9 mouse cellular contexts compared by ENCODE assay signal in the genomic region with DNA sequence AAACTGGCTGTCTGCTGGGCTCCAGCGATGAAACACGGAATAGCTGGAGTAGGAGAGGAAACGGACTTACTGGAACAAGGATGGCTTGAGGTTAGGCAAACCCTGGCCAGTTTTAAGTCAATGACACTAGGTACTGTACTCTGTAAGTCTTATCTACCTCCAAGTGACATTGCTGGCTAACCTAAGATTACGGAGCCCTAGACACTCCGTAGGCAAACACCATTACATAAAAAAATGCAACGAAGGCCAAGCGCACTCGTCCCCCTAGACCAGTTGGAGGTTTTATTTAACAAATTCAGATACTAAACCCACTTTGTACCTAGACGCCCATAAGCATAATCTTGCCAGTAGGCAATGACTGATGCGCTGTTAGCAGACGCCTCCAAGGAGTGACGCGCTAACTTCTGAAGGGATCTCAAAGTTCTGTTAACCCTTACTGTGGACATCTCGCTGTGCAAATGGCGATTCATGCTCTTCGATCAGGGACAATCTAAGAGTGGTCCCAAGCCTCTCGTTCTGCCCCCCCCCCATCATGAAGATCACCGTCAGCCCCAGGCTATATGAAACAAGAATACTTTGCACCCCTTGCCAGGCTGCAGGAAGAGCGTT. TPM values are rescaled to one million over a fixed set of nuclear protein-coding genes. Genes with fewer than 3 reads are reported as not detected.
DNase-seq lines count a peak whose midpoint lies in the region; ATAC-seq lines count a peak whose summit lies in the region.
"Had no signal": no experiment of that assay in that cellular context is flagged by ENCODE, and none has a peak within 500 bp of the region (broad histone marks: within the 10 kb centered on the region; RNA-seq: fewer than 3 reads in every experiment).

No protein-coding gene starts in this region.

- peak; percentile 18 to 66 for DNase-seq in adrenal gland, adult (ENCODE audit: inconsistent age in 2 of 2, low spot score in 1 of 2)
- no peak for DNase-seq in adrenal gland, postnatal 4 days (ENCODE audit: low spot score in 2 of 2)
- DNase-seq in spleen, adult 12 weeks (ENCODE audit: low spot score), result peak; percentile 4
- no peak for DNase-seq in spleen, adult 18-20 months
- peak; percentile 11 for DNase-seq in lung, postnatal 10 days

- H3K9me3 ChIP-seq in forebrain, embryonic 13.5 days (replicated peaks), result no peaks in the 10 kb centered on the region
- H3K9me3 ChIP-seq in kidney, embryonic 16.5 days (ENCODE audit: low read length), result no peaks in the 10 kb centered on the region
- no peaks in the 10 kb centered on the region for H3K9me3 ChIP-seq in stomach, embryonic 14.5 days (ENCODE audit: control insufficient read depth, low read depth, low read length)

- peaks cover 11% of the 10 kb centered on the region for H3K4me1 ChIP-seq in forebrain, embryonic 13.5 days
- no peaks in the 10 kb centered on the region for H3K4me1 ChIP-seq in kidney, embryonic 16.5 days (ENCODE audit: insufficient read depth, low read length)
- H3K4me1 ChIP-seq in stomach, embryonic 14.5 days (ENCODE audit: control insufficient read depth, insufficient read depth, low read length), result no peaks in the 10 kb centered on the region

- no peaks in the 10 kb centered on the region for H3K27me3 ChIP-seq in forebrain, embryonic 13.5 days
- H3K27me3 ChIP-seq in kidney, embryonic 16.5 days (ENCODE audit: insufficient read depth, low read length), result no peaks in the 10 kb centered on the region
- no peaks in the 10 kb centered on the region for H3K27me3 ChIP-seq in stomach, embryonic 14.5 days (ENCODE audit: control insufficient read depth, insufficient read depth, low read length)

- H3K4me2 ChIP-seq in forebrain, embryonic 13.5 days, result peak overlapping the region; percentile 76
- peak overlapping the region; percentile 68 for H3K4me2 ChIP-seq in kidney, embryonic 16.5 days (replicated peaks; ENCODE audit: low read depth, low read length)
- H3K4me2 ChIP-seq in stomach, embryonic 14.5 days (replicated peaks; ENCODE audit: low read depth, low read length), result peak overlapping the region; percentile 60

- peak; percentile 52 for ATAC-seq in forebrain, embryonic 13.5 days
- ATAC-seq in kidney, embryonic 16.5 days (ENCODE audit: low FRiP score, low TSS enrichment), result peak; percentile 8; the same call in 1 of the 2 replicates
- ATAC-seq in stomach, embryonic 14.5 days (ENCODE audit: insufficient number of reproducible peaks, insufficient read depth, low FRiP score, low read depth), result no peak

- peak overlapping the region; percentile 78 for H3K9ac ChIP-seq in forebrain, embryonic 13.5 days
- H3K9ac ChIP-seq in kidney, embryonic 16.5 days (replicated peaks; ENCODE audit: low read length), result peak overlapping the region; percentile 83
- H3K9ac ChIP-seq in stomach, embryonic 14.5 days (replicated peaks; ENCODE audit: low read depth, low read length), result peak overlapping the region; percentile 77

- peaks cover 17% of the 10 kb centered on the region; the same call in 1 of the 2 replicates for H3K36me3 ChIP-seq in forebrain, embryonic 13.5 days (ENCODE audit: poor library complexity, severe bottlenecking)
- H3K36me3 ChIP-seq in kidney, embryonic 16.5 days (ENCODE audit: insufficient read depth, low read length), result peaks cover 11% of the 10 kb centered on the region; the same call in 1 of the 2 replicates
- no peaks in the 10 kb centered on the region; the same call in 1 of the 2 replicates for H3K36me3 ChIP-seq in stomach, embryonic 14.5 days (ENCODE audit: control insufficient read depth, insufficient read depth, low read length)

- peak overlapping the region; percentile 75 for H3K27ac ChIP-seq in forebrain, embryonic 13.5 days
- peak overlapping the region; percentile 94 for H3K27ac ChIP-seq in kidney, embryonic 16.5 days (ENCODE audit: low read length)
- H3K27ac ChIP-seq in stomach, embryonic 14.5 days (ENCODE audit: low read length), result peak overlapping the region; percentile 85

- 16% methylated on average over 19 of the region's 19 CpGs for WGBS in forebrain, embryonic 13.5 days
- 28% methylated on average over 19 of the region's 19 CpGs for WGBS in kidney, embryonic 16.5 days
- 17% methylated on average over 19 of the region's 19 CpGs for WGBS in stomach, embryonic 14.5 days

- peak overlapping the region; percentile 57 for H3K4me3 ChIP-seq in forebrain, embryonic 13.5 days
- peak overlapping the region; percentile 66 for H3K4me3 ChIP-seq in kidney, embryonic 16.5 days (ENCODE audit: low read length)
- H3K4me3 ChIP-seq in stomach, embryonic 14.5 days (ENCODE audit: low read depth, low read length), result peak overlapping the region; percentile 56

RNA-seq across cellular contexts. Expression of a gene that starts 0.8 kb away (rescaled TPM):
- 100 to 1,000 TPM; 876 to 893 TPM for total RNA-seq in adrenal gland, postnatal 4 days (2021)
- 399 and 495 TPM in 2 replicates for polyA plus RNA-seq in forebrain, embryonic 13.5 days (2015; fragmentation: Nextera tagmentation; extraction: Ambion mirVana)
- 409 and 453 TPM in 2 replicates for polyA plus RNA-seq in kidney, embryonic 16.5 days (2015; fragmentation: Nextera tagmentation; extraction: Ambion mirVana)
- polyA plus RNA-seq in stomach, embryonic 14.5 days (2014; fragmentation: Nextera tagmentation; extraction: Ambion mirVana), result 674 and 682 TPM in 2 replicates

RNA-seq across cellular contexts. Expression of a gene that starts 25.7 kb away (rescaled TPM):
- 10 to 100 TPM; 26.9 to 27.7 TPM for total RNA-seq in adrenal gland, postnatal 4 days (2021)
- 32.1 and 34.5 TPM in 2 replicates for polyA plus RNA-seq in forebrain, embryonic 13.5 days (2015; fragmentation: Nextera tagmentation; extraction: Ambion mirVana)
- polyA plus RNA-seq in kidney, embryonic 16.5 days (2015; fragmentation: Nextera tagmentation; extraction: Ambion mirVana), result 17.1 and 22.3 TPM in 2 replicates
- 25.4 and 26.3 TPM in 2 replicates for polyA plus RNA-seq in stomach, embryonic 14.5 days (2014; fragmentation: Nextera tagmentation; extraction: Ambion mirVana)

RNA-seq across cellular contexts. Expression of a gene that starts 35.8 kb away (rescaled TPM):
- total RNA-seq in adrenal gland, postnatal 4 days (2021), result 1 to 10 TPM in 1 of 2 experiments, under 1 TPM in 1; 0.85 to 1.1 TPM
- polyA plus RNA-seq in forebrain, embryonic 13.5 days (2015; fragmentation: Nextera tagmentation; extraction: Ambion mirVana), result not detected in 2 replicates
- not detected in 2 replicates for polyA plus RNA-seq in kidney, embryonic 16.5 days (2015; fragmentation: Nextera tagmentation; extraction: Ambion mirVana)
- 0.27 TPM in 1 of 2 replicates, not detected in the other for polyA plus RNA-seq in stomach, embryonic 14.5 days (2014; fragmentation: Nextera tagmentation; extraction: Ambion mirVana)
- total RNA-seq: hematopoietic stem cell, adult 5-6 weeks had no signal

RNA-seq across cellular contexts. Expression of a gene that starts 42.2 kb away (rescaled TPM):
- total RNA-seq in adrenal gland, postnatal 4 days (2021), result 10 to 100 TPM; 20.7 to 21.0 TPM
- 19.0 and 22.0 TPM in 2 replicates for polyA plus RNA-seq in forebrain, embryonic 13.5 days (2015; fragmentation: Nextera tagmentation; extraction: Ambion mirVana)
- polyA plus RNA-seq in kidney, embryonic 16.5 days (2015; fragmentation: Nextera tagmentation; extraction: Ambion mirVana), result 15.7 and 16.6 TPM in 2 replicates
- 19.0 and 19.3 TPM in 2 replicates for polyA plus RNA-seq in stomach, embryonic 14.5 days (2014; fragmentation: Nextera tagmentation; extraction: Ambion mirVana)

Comparison
In these comparisons a context has a peak if more than half of its experiments do, and no peak if none do; other contexts are left out.
1. DNase-seq: peak in adrenal gland, adult (2 of 2), spleen, adult 12 weeks (single experiment) and lung, postnatal 10 days (single experiment); none in adrenal gland, postnatal 4 days (0 of 2) and spleen, adult 18-20 months (0 of 2).
2. Peak in every context shown above with its lines, with median percentiles within 50 percentile points of each other: H3K27ac ChIP-seq, H3K4me2 ChIP-seq, H3K4me3 ChIP-seq and H3K9ac ChIP-seq.